Mouse (Mus musculus) heart, adult 9 months (tissue): Measurements from ENCODE around the gene Fgfr2.

ENCODE experiments used
- DNase-seq, 2 experiments: peaks; one replicate each; pipeline ENCODE4 v3.0.0; 2022; ENCODE audit warnings: low spot score in 2 of 2

Gene Fgfr2

DNA sequence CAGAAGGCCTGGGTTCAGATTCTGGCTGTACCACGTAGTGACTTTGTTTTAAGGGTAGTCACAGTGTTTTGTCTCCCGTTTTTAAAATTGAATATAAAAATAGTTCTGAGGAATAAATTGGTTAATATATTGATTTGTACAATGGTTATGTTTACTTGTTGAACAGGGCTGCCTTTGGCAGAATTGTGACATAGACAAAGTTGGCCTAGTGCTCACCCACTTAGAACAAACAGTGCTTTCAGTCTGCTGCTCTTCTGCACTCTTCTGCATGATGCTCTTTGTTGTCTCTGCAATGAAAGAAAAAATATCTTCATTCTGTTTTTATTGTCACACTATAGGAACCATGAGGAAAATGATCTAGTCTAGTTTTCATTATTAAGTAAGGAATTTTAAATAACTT, 184.0 kb downstream of the Fgfr2 start:
- DNase-seq = no peak

DNA sequence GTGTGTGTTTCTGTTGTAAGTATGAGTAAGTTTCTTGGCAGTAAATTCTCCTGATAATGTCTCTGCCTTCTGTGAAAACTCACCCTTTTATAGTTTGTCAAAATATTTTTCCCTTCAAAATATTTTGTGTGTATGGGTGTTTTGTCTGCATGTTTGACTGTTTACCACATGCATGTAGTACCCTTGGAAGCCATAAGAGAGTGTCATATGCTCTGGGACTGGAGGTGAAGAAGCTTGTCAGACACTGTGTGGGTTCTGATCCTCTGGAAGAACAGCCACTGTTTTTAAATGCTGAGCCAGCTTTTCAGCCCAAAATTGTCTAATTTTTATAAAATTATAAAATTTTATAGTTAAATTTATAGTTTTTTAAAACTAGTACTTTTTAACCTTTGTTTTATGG, 188.4 kb downstream of the Fgfr2 start:
- no peak for DNase-seq

DNA sequence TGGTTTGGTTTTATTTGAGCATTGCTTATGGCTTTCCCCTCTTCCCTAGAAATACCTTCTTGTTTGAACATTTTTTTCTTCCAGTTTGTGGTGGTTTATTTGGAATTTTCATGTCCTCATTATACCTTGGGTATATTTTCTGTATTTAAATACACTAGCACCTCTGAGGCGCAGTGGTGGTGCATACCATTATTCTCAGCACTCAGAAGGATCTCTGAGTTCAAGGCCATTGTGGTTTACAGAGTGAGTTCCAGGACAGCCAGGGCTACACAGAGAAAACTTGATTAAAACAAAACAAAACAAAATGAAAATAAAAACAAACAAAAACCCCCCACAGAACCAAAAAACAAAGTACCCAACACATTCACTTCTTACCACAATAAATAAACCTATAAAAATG, 189.8 kb downstream of the Fgfr2 start:
- no peak for DNase-seq

DNA sequence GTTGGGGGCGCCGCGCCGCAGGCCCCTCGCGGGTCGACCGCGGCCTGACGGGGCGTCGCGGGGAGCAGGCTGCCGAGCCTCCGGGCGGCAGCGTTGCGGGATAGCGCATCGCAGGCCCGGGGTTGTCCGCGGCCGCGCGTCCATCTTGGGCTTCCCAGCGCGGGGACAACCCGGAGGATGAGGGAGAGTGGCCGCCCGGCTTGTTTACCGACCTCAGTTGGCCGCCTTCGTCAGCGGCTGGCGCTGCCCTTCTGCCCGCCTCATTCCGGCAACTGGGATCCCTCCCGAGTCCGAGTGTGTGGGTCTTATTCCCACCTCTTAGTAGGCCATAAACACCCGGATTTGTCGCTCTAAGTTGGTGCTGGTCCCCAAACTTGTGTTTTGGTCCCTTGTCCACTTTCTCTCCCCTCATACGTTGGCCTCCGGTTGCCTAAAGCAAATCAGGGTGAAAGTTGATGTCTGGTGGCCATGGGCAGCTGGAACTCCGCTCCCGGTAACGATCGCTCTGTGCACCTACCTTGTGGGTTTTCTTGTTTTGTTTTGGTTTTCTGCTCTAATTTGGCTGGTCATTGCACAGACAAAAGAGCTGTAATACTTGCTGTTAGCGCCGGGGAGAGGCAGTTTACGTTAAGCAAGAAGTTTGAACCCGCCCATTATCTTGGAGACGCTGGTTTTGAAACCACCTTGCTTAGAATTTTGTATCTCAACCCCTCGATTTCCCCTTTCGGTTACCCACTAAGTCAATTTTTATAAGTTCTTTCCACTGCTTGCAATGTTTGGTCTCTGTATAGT, 191.4 kb downstream of the Fgfr2 start:
- peak; percentile 39 to 51 for DNase-seq

DNA sequence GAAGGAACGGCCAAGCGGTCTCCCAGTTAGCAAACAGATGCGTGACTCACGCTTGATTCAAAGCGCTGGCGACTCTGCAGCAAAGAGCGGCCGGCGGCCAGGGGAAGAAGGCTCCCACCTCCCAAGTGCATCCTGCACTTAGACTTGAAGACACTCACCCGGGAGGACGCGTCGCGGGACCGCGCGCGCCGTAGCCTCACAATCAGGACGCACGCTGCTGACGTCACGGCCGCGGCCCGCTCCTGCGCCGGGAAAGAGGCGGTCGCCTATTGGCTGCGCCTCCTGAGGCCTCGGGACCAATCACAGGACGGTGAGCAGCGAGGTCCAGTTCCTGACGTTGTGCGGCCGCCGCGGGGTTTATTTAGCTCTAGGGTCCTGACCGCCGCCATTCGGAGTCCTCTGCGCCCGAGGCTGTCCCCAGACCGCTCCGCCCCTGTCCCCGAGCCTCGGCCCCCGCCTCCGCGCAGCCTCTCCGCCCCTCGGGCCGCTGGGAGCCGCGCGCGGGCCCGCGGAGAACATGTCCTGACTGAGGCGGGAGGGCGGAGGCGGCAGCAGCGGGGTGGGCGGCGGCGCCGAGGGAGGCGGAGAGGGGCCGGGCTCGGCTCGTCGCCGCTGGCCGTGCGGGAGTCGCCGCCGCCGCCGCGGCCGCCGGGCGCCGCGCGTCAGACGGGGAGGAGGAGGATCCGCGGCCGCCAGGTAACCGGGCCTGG, 192.1 kb downstream of the Fgfr2 start, which contains the start of gene Zranb1:
TSS of gene Zranb1 (plus strand) at position 293 of the 710 bp plus-strand sequence.
- DNase-seq = peak; percentile 97 to 98

DNA sequence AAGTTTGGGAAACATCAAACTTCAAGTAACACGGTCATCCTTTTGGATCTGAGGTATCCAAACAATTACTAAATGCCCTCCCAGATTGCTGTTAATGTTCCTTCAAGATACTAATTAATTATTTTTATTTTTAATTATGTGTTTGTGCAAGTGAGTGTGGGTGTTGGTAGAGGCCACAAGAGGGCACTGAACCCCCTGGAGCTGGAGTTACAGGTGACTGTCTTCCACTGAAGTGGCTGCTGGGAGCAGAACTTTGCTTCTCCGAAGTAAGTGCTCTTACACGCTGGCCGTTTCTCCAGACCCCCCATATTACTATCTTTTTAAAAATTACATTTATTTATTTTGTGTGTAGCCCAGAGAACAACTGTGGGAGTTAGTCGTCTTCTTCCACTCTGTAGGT, 193.1 kb downstream of the Fgfr2 start:
- no peak for DNase-seq

DNA sequence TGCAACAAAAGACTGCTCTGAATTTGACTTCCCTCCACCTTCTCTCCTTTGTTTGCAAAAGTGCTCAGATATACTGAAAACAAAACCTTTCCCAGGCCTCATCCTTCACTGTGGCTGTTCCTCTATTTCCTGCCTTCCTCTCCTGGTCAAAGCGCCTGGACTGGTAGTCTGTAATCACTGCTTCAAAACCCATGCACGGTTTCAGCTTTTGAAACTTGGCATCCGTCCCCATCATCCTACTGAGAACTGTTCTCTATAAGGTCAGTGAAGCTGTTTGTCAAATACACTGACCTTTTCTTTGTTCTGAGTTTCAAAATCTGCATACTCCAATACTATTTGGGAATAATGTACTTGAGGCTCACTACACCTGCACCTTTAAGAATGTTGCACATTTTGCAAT, 195.9 kb downstream of the Fgfr2 start:
- DNase-seq = no peak

DNA sequence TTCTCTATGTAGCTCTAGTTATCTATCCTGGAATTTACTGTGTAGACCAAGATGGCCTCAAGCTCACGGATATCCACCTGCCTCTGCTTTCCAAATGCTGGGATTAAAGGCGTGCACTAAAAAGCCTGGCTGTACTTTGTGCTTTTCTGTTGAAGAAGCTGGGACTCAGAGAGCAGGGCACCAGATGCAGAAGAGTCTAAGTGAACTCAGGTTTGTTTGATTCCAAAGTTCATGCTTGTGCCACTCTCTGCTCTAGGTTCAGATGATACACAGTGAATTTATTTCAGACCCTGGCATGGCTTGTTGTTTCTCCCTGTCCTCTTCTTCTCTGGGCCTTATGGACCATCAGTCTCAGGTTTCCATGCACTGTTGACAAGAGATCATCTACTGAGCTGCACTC, 197.9 kb downstream of the Fgfr2 start:
- no peak for DNase-seq

DNA sequence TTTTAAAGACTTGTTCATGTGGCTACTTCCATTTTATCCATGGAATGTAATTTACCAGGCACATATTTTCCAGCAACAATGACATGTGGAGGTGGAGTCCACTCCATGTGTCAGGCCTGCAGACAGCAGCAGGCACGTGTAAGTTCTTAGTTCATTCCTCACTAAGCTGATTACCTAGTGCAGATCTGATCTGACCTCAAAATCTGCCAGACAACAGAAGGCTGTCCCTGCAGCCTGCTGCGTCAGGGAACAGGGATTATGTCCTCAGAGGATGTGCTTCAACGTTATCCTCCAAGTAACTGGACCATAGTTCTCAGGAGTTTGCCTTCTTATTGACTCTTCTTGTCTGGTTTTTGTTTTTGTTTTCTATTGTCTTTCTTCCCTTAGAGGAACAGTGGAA, 201.2 kb downstream of the Fgfr2 start:
- no peak for DNase-seq

DNA sequence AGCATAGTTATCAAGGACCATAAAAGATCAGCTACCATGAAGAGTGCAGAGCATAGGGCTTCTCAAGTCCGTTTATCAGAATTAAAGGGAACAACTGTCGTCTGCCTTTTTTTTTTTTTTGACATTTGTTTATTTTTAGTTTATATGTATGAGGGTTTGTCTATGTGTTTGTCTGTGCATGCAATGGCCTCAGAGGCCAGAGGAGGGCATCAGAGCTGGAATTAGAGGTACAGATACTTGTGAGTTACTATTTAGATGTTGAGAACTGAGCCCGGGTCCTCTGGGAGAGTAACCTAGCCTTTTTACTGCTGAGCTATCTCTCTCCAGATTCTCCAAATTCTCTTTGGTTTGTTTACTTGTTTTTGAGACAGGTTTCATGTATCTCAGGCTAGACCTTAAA, 219.4 kb downstream of the Fgfr2 start:
- DNase-seq = no peak

DNA sequence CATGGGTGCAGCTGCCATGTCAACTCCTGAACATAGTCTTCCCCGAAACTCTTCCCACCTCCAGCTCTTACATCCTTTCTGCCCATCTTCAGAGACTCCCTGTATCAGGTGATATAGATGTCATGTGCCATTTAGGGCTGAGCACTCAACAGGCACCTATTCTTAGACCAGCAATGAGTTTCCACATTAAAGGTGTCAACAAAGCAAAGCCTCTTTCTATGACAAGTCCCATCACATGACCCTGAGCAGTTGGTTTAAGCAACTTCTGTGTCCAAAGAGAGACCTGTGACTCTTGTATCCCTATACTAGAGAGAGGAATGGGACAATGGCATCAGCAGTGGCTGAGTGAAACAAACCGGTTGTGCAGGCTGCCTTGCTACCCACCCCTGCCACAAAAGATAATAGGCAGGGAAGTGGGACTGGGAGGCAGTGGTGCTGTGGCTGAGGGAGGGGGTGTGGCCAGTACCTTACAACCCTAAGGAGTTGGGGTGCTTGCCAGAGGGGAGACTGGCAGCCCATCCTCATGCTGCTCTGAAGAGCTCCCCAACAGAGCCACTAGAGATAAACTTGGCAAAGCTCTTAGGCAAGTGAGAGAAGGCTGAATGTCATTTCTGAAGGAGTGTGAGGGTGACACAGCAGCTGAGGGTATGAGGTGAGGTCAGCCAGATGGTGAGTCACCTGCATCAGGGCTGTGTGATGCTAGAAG, 222.2 kb downstream of the Fgfr2 start:
- DNase-seq = peak; percentile 18 to 33

DNA sequence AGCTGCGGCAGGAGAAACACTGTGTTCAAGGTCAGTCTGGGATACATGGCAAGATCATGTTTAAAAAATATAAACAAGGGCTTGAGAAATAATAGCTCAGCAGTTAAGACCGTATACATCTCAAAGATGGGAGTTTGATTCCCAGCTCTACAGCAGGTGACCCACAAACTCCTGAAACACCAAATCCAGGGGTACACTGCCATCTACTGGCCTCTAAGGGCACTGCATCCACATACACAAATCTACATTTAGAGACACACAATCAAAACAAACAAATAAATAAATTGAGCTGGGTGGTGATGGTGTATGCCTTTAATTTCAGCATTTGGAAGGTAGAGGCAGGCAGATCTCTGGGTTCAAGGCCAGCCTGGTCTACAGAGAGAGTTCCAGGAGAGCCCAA, 224.9 kb downstream of the Fgfr2 start:
- no peak for DNase-seq

DNA sequence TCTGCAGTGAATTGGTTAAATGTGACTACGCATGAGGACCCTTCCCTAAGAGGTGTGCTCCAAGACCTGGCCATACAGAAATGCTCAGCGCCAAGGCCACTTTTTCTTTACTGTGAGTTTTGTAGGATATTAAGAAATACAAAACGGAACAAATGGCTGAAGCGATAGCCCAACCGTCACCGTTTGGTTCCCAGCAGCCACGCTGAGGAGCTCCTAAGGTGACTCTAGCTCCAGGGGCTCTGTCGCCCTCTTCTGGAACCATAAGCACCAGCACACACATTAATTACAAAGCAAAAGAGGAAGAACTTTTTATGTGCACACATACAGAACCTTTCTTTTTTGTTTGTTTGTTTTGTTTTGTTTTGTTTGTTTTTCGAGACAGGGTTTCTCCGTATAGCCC, 225.9 kb downstream of the Fgfr2 start:
- no peak for DNase-seq

DNA sequence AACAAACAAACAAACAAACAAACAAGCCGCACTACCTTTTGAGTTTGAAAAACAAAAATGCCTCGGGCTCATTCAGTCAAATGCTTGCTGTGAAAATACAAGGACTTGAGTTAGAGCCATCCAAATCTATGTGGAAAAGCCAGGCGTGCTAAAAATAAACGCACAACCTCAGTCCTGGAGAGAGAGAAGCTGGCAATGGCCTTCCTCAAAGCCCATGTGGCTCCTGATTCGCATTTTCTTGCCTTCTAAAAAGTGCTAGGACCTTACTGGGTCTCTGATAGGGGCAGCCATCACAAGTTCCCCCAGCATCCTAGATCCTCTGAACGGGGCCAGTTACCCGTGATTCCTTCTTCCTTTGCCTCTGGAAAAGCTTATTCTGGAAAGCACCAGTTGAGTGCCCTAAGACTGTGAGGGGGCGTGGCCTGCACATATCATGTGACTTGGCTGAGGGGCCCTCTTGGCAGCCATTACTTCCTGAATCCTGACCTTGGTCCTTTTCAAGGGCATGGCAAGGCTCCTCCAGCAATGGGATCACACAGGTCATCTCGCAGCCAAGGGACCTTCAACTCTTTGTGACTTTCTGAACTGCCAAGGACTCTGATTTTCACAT, 226.8 kb downstream of the Fgfr2 start:
- peak; percentile 21 to 36 for DNase-seq

DNA sequence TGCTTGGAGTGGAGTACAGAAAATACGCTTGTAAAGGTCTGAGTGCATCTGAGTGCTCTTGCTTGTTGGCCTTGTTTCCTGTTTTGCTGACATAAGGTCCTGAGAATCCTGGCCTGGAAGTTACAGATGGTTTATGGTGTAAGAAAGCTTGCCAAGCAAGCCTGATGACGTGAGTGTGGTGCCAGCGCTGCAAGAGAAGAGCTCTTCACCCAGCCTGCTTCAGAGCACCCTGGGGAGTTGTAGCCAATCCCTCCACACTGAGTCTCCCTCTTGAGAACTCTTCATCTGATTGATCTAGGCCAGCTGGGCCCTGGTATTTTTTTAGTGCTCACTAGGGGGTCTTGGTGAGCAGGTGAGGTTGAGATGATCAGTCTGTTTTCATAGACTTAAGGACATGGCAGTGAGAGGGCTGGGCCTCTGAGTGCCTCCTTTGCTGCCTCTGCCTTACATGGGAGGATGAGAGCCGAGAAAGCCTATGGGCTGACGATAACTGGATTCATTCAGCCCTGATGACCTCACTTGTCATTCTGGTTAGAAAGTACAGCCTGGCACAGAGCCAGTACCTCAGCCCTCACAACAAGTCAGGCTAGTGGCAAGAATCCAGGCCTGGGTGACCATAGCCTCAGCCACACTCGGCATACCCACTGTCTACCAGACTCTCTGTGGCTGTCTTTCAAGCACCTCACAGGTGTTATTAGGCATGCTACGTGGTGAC, 228.2 kb downstream of the Fgfr2 start:
- no peak for DNase-seq

DNA sequence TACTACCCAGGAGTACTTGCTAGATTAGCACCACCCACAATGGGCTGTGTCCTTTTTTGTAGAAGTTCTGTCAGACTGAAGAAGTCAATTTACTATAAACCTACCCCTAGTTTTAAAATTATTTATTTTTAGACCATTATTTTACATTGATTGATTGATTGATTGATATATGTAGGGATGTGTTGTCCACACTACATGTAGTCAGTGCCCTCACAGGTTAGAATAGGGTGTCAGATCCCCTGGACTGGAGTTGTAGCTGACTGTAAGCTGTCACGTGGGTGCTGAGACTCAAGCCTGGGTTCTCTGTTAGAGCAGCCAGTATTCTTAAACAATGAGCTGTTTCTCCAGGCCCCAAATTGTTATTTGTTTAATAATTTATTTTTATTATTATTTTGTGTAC, 229.8 kb downstream of the Fgfr2 start:
- no peak for DNase-seq

DNA sequence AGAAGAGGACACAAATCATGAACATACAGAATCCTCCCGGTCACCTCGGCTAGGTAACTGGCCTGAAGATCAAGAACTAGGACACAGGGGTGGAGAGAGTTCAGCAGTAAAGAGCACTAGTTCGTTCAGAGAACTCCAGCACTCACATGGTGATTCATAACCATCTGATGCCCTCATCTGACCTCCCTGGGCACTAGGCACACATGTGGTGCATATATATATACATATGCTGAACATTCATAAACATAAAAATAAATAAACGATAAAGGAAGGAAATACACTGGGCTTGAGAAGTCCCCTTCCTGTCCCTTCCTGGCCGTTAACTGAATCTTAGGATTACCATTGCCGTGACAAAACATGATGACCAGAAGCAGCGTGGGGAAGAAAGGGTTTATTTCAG, 230.3 kb downstream of the Fgfr2 start:
- DNase-seq = no peak

DNA sequence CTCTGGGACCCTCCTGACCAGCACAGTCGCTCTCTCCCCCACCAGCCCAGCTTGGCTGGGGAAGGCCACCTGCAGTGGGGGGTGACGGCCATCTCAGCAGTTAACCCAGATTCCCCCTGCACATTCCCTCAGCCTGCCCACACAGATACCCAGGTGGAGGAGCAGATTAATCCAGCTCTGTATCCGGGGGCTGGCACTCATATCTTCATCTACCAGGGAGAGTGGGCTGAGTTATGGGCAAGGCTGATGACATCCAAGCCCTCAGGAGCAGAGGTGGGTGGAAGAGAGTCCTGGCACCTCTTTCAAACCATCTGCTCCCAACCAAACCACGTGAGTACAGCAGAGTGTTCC, 230.9 kb downstream of the Fgfr2 start:
- DNase-seq = no peak

DNA sequence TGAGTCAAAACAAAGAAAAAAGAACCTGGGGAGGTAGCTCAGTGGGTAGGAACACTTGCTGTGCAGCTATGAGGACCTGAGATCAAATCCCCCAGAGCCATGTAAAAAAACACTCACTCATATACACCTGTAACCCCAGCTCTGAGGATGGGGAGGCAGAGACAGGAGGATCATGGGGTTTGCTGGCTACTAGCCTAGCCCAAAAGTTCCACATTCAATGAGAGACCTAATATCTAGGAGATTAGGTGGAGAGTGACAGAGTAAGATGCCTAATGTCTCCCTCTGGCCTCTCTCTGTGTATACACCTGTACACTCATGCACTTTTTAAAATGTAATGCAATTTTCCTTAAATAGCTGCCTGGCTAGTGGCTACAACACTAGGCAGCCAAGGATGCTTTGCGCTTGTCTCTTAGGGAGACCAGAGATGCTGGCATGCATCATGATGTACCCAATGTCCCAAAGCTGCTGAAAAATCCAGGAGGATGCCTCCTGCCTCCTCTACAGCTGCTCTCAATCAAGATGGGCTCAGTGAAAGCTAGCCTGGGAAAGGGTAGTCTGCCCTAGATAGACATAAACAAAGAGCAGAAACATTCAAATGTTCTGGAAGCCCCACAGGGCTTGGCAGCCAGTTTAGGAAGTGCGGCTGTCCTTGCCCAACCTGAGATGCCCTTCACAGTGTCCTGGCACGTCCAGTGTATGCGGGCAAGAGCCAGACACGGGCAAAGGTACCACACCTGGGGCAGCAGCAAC, 231.4 kb downstream of the Fgfr2 start:
- peak in 1 of 2 experiments; percentile 21 for DNase-seq

DNA sequence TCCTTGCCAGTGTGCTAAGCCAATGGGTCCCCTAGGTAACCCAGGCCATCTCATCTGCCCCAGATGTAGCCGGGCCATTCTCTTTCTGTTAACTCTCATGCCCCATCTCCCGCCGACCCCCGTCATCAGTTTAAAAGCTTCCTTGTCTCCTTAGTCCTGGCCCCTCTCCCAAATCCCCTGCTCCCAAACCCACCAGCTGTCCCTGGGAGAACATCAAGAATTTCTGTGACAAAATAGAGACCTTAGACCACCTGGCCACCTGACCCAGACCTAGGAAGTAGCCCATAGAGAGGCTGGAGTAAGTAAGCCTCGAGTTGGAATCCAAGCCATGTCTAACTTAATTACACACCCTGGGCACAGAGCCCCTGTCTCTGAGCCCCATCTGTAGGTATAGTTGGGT, 232.9 kb downstream of the Fgfr2 start:
- no peak for DNase-seq

DNA sequence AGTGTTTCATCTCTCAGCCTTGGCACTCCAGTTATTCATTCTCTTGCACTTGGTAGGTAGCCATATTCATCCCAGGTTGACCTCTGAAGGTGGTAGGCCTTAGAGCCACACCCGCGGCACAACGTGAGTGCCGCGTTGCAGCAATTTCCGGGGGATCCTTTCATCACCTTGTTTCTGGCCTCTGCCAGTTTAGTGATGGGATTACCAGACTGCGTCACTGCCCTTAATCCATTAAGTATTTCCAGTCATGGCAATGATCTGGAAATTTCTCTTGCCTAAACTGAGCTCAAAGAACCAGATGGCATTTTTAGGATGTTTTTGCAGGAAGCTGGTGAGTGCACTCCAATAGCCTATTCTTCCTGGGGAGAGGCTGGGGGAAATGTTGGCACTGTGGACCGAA, 233.5 kb downstream of the Fgfr2 start:
- no peak for DNase-seq
